Comparison of ENCODE assay signal across 20 mouse cellular contexts in the genomic region with DNA sequence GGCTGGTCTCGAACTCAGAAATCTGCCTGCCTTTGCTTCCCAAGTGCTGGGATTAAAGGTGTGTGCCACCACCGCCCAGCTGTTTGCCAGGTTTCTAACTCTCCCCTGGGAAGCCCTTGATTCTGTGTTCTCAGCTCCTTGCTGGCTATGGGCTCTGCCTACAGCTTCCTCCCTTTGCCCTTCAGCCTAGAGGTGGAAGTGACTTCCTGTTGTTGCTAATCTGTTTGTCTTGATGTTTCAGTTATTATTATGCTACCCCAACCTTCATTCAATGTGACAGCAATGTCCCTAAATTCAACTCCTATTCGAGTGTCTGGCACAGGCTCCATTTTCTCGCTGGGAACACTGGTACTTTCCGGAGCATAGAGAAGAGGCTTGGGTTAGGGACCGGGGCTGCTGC. TPM values are rescaled to one million over a fixed set of nuclear protein-coding genes. Genes with fewer than 3 reads are reported as not detected.
"Had no signal": no experiment of that assay in that cellular context is flagged by ENCODE, and none has a peak within 500 bp of the region (broad histone marks: within the 10 kb centered on the region; RNA-seq: fewer than 3 reads in every experiment).

No protein-coding gene starts in this region.

- H3K4me1 ChIP-seq: limb, embryonic 13.5 days; liver, embryonic 12.5 days; liver, embryonic 15.5 days; midbrain, embryonic 12.5 days; midbrain, embryonic 15.5 days; neural tube, embryonic 12.5 days; neural tube, embryonic 15.5 days had no signal

- H3K4me2 ChIP-seq: limb, embryonic 13.5 days; liver, embryonic 12.5 days; liver, embryonic 15.5 days; midbrain, embryonic 12.5 days; midbrain, embryonic 15.5 days; neural tube, embryonic 12.5 days; neural tube, embryonic 15.5 days had no signal

- H3K9ac ChIP-seq: limb, embryonic 13.5 days; liver, embryonic 12.5 days; liver, embryonic 15.5 days; midbrain, embryonic 12.5 days; midbrain, embryonic 15.5 days; neural tube, embryonic 12.5 days; neural tube, embryonic 15.5 days had no signal

- DNase-seq: kidney, adult 11 months; kidney, adult 9 months; kidney, postnatal 14 days; kidney, postnatal 4 days; liver; lung, adult 2 months; right cerebral cortex, adult 18-20 months; right cerebral cortex, postnatal 14 days; right cerebral cortex, postnatal 4 days; thymus, adult 18-20 months; thymus, postnatal 36 days had no signal

- H3K9me3 ChIP-seq: limb, embryonic 10.5 days; liver, embryonic 12.5 days; liver, embryonic 15.5 days; midbrain, embryonic 12.5 days; midbrain, embryonic 15.5 days; neural tube, embryonic 12.5 days; neural tube, embryonic 15.5 days had no signal

- ATAC-seq: liver, embryonic 12.5 days; midbrain, embryonic 15.5 days had no signal

- H3K27ac ChIP-seq: limb, embryonic 10.5 days; limb, embryonic 13.5 days; liver, embryonic 12.5 days; liver, embryonic 15.5 days; midbrain, embryonic 12.5 days; midbrain, embryonic 15.5 days; neural tube, embryonic 12.5 days; neural tube, embryonic 15.5 days had no signal

- H3K36me3 ChIP-seq: liver, embryonic 15.5 days; midbrain, embryonic 15.5 days had no signal

- H3K27me3 ChIP-seq: limb, embryonic 13.5 days; liver, embryonic 12.5 days; liver, embryonic 15.5 days; midbrain, embryonic 12.5 days; midbrain, embryonic 15.5 days; neural tube, embryonic 12.5 days; neural tube, embryonic 15.5 days had no signal

- H3K4me3 ChIP-seq: limb, embryonic 10.5 days; limb, embryonic 13.5 days; liver, embryonic 12.5 days; liver, embryonic 15.5 days; midbrain, embryonic 12.5 days; midbrain, embryonic 15.5 days; neural tube, embryonic 12.5 days; neural tube, embryonic 15.5 days had no signal

RNA-seq across cellular contexts. Expression of a gene that starts 50.6 kb away (rescaled TPM):
- total RNA-seq: megakaryocyte-erythroid progenitor cell, adult 5-6 weeks had no signal
